Mouse (Mus musculus) thymus, adult 2 months (tissue): ENCODE measurements at regions not wholly inside any gene's neighbourhood (a gene's known extent, or its start where the extent isn't known, plus 50 kb on each side); places are given as distances from the start of the nearest gene placed in this dataset.

Source experiments
- DNase-seq: peaks from one replicate; pipeline ENCODE4 v3.0.0; 2021
- H3K27ac ChIP-seq: fragments of 200-500 bp; 2 replicates; pipeline ENCODE4 v1.5.1; 2012; ENCODE audit warnings: low read length, control low read depth; ENCODE audit not compliant: control insufficient read depth, insufficient read depth
- H3K27me3 ChIP-seq: fragments of 200-500 bp; 2 replicates; pipeline ENCODE4 v1.6.1; 2012; ENCODE audit warnings: mild to moderate bottlenecking, low read length, moderate library complexity, mixed read lengths; ENCODE audit not compliant: control insufficient read depth, insufficient read depth
- H3K36me3 ChIP-seq: fragments of 200-500 bp; 2 replicates; pipeline ENCODE4 v1.6.1; 2012; ENCODE audit warnings: mild to moderate bottlenecking, low read length, moderate library complexity; ENCODE audit not compliant: control insufficient read depth, insufficient read depth
- H3K4me1 ChIP-seq: fragments of 200-500 bp; replicated peaks from 2 replicates; pipeline ENCODE4 v1.6.1; 2012; ENCODE audit warnings: low read length; ENCODE audit not compliant: control insufficient read depth, insufficient read depth
- H3K4me3 ChIP-seq: fragments of 200-500 bp; 2 replicates; pipeline ENCODE4 v1.5.1; 2012; ENCODE audit warnings: mild to moderate bottlenecking, low read length, control low read depth, moderate library complexity; ENCODE audit not compliant: control insufficient read depth, insufficient read depth
- CTCF ChIP-seq: fragments of 200-500 bp; IDR thresholded peaks from 2 replicates; pipeline ENCODE4 v1.5.1; 2012; ENCODE audit warnings: mild to moderate bottlenecking, control low read depth, low read length, moderate library complexity, borderline replicate concordance; ENCODE audit not compliant: control insufficient read depth, poor library complexity, insufficient read depth; ENCODE audit errors: extremely low read depth
- POLR2A ChIP-seq: fragments of 200-500 bp; IDR thresholded peaks from 2 replicates; pipeline ENCODE4 v1.6.1; 2012; ENCODE audit warnings: mild to moderate bottlenecking, low read length, control low read depth, moderate library complexity; ENCODE audit not compliant: control insufficient read depth, poor library complexity, insufficient read depth; ENCODE audit errors: extremely low read depth
- WGBS: fragments of 180-500 bp; shearing (Covaris S2); methylation state at CpG from one replicate; pipeline ENCODE4 v1.1.7; 2018; 5-methylcytosine and 5-hydroxymethylcytosine counted together

DNA sequence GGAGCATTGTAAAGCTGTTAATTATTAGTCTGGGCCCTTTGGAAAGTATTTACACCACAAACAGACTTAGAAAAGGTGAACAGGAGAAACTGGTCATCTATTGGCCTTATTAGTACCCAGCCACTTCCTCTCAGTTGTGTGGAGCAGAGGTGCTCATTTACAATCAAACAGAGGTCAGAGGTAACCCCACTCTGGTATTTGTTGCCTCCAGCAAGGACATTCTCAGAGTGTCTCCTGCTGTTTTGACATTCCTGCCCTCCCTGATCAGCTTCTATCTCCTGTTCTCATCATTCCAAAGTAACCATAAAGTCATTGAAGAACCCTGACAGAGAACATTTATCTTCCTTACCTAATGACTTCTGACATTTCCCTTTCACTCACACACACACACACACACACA, 116.1 kb upstream of the Hapln1 start:
- no peak overlapping the region for H3K4me3 ChIP-seq
- no peak overlapping the region for H3K27ac ChIP-seq
- no peak for DNase-seq
- TF ChIP-seq CTCF (no peak), POLR2A (no peak)
- peaks cover 7% of the 10 kb centered on the region for H3K4me1 ChIP-seq
- H3K27me3 ChIP-seq = no peaks in the 10 kb centered on the region
- no peaks in the 10 kb centered on the region for H3K36me3 ChIP-seq

DNA sequence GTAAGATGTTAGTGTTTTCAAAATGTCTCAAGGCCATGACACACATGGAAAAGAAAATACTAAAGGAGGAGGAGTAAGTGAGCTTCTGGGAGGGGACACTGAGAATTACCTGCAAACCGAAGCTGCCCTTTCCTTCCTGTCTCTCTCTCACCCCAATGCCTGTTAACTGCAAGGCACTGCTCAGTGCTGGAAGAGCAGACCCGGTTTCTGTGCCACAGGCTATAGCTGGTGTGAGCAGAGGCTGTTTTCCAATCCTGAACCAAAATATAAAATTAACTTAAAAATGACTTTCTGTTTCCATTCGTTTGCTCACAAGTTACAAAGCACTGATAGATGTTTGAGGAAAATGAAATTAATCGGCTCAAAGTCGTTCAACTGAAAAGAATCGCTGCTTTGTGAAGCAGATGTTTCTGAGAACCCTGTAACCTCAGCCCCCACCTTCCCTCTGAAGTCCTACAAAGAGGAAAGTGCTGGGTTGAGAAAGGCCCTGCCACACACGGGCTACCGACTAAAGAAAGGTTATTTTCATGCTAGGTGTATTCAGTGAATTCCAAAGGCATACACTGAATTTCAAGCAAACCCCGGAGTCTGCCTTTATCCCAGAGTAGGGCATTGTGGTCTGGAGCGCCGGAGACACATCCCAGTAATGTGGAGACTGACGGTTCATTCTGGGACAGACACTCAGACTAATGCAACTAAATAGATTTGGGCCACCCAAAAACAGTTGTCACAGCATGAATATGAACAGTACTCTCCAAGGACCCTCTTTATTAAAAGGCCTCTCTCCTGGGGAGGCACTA, 111.1 kb upstream of the Hapln1 start:
- 27% methylated on average over 12 of the region's 12 CpGs for WGBS
- no peaks in the 10 kb centered on the region for H3K36me3 ChIP-seq
- peak; percentile 27 for DNase-seq
- 0 out of 2 replicates have a peak overlapping the region, but pooled peaks have one; percentile 1 for H3K4me3 ChIP-seq
- H3K4me1 ChIP-seq = peaks cover 10% of the 10 kb centered on the region
- H3K27me3 ChIP-seq = no peaks in the 10 kb centered on the region
- TF ChIP-seq CTCF = no peak
- TF ChIP-seq POLR2A = no peak
- H3K27ac ChIP-seq = peak overlapping the region; percentile 85

DNA sequence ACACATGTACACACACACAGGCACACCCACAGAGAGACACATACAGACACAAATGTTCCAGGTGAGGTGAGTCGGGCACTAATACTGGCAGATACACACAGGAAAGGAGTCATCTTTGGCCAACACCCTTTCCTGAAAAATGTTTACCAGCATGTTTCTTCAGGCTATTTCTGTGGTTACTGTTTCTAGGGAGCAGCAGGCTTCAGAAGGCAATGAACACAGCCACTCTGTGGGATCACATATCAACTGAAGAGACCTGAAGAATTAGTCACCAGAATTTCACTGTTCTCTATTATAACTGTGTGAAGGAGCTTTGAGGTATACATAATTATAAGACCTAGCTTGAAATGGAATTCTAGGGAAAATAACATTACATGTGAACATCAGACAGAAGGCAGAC, 94.7 kb upstream of the Hapln1 start:
- Histone ChIP-seq H3K36me3 (no peaks in the 10 kb centered on the region), H3K4me3 (no peak overlapping the region), H3K4me1 (no peaks in the 10 kb centered on the region), H3K27ac (no peak overlapping the region), H3K27me3 (no peaks in the 10 kb centered on the region)
- DNase-seq = no peak
- WGBS = 89% methylated on average over 1 of the region's 1 CpGs
- TF ChIP-seq CTCF (no peak), POLR2A (no peak)

DNA sequence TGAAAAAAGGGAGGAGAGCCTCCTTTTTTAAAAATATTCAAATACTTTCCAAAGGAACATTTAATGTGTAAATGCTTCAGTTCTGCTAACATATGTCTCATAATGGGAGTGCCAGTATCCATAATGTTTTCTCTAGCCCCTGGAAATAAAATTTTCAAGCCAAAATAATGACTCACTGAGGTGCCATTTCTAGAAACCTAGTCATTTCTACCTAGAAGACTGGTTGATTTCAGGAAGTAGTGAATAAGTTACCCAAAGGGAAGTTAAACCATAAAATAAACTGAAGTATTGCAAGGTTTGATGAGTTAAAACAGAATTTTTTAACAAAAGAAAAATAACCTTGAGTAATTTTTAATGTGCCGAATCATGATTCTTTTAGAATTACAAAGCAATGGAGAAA, 85.8 kb upstream of the Hapln1 start:
- no peak for DNase-seq
- WGBS = 88% methylated on average over 1 of the region's 1 CpGs
- Histone ChIP-seq H3K36me3 (no peaks in the 10 kb centered on the region), H3K4me3 (no peak overlapping the region), H3K27ac (no peak overlapping the region), H3K27me3 (no peaks in the 10 kb centered on the region), H3K4me1 (no peaks in the 10 kb centered on the region)
- TF ChIP-seq CTCF (no peak), POLR2A (no peak)

DNA sequence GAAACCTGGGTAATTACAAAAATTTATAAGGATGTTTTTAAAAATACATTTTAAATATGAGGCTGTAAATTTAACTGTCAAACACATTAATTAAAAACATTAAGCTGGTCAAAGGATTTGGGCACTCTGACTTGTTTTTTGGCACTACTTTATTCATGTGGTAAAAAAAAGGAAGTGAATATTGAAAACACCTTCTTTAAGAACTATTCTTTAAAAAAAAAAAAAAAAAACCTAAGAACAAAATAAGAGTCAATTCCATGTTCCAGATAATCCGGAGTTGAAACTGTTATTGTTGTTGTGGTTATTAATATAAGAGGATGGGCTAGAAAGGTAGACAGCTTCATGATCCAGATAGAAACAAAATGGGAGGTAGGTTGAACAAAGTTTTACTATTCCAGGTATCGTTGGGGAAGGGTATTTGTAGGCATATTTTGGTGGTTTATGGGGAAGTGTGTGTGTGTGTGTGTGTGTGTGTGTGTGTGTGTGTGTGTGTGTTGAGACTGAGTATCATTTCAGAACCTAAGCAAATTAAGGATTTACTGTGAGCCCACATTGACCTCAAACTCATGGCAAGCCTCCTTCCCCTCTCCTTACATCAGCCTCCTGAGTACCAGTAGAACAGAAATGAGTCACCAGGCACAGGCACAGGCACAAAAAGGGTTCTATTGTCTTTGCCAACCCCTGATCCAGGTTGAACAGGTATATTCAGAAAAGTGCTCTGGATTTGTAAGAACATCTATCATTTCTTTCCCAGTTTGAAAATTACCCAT, 85.2 kb upstream of the Hapln1 start:
- no peak overlapping the region for H3K4me3 ChIP-seq
- H3K36me3 ChIP-seq = no peaks in the 10 kb centered on the region
- no peak overlapping the region for H3K27ac ChIP-seq
- no peaks in the 10 kb centered on the region for H3K27me3 ChIP-seq
- H3K4me1 ChIP-seq = no peaks in the 10 kb centered on the region
- TF ChIP-seq CTCF = no peak
- no peak for TF ChIP-seq POLR2A
- WGBS = 16% methylated on average over 2 of the region's 2 CpGs
- DNase-seq = no peak

DNA sequence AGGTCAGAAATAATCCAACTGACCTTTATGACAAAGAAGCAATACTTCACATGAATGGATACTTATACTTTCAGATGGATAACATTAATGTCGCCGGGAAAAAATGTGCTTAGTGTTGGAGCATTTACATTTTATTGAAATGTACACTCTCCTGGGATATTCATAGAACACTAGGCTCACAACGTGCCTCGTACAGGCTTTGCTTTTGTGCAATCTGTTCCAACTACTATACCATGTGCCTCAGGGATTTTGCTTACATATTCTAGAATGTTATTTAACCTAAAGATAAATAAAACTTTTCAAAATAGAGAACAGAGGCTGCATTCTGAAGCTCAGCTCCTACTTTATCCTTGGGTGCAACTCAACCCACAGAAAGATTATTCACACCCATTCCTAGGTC, 75.8 kb upstream of the Hapln1 start:
- Histone ChIP-seq H3K4me3 (no peak overlapping the region), H3K27ac (no peak overlapping the region), H3K36me3 (no peaks in the 10 kb centered on the region), H3K4me1 (no peaks in the 10 kb centered on the region), H3K27me3 (no peaks in the 10 kb centered on the region)
- WGBS = 93% methylated on average over 4 of the region's 4 CpGs
- no peak for TF ChIP-seq CTCF
- TF ChIP-seq POLR2A = no peak
- no peak for DNase-seq
